Mouse (Mus musculus) adrenal gland (tissue): ENCODE measurements around the gene Klrg1.

Source experiments
- intact Hi-C: fragments of 180-260 bp; cut with DNase I; formaldehyde crosslinking; loops from one replicate; pipeline ENCODE4 v1.15.1; 2025

The Klrg1 gene

DNA sequence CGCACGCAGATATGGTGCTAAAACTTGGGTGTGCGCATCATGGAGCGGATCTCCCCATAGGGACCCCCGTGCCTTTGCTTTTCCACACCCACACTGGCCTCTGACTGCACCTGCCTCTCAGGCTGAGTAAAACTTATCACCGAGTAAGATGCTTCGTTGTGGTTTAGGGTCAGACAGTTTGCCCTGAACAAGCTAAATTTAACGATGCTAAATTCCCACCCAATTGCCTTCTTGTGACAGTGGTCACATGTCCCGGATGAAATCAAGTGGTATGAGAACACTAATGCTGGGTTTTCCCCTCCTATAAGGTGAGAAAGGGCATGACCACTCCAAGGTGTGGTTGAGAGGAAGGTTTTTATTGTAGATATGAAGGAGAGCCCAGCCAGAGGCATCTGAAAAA, 11.1 kb upstream of the Klrg1 start:
- intact Hi-C loops, result no loop called here

DNA sequence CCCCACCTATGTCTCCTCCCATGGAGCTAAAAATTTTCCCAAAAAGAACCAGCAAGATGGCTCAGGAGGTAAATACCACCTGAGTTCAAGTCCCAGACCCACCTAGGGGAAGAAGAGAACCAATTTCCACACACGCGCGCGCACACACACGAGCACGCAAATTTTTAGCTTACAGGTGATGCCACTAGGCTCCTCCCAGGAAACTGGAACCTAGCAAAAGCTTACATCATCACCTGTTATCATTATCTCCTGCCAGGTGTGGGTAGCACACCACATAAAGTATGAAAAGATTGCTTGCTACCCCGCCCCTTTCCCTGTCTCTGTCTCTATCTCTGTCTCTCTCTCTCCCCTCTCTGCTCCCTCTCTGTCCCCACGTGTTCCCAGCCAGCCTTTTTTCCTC, 10.4 kb upstream of the Klrg1 start:
- intact Hi-C loops, result no loop called here

DNA sequence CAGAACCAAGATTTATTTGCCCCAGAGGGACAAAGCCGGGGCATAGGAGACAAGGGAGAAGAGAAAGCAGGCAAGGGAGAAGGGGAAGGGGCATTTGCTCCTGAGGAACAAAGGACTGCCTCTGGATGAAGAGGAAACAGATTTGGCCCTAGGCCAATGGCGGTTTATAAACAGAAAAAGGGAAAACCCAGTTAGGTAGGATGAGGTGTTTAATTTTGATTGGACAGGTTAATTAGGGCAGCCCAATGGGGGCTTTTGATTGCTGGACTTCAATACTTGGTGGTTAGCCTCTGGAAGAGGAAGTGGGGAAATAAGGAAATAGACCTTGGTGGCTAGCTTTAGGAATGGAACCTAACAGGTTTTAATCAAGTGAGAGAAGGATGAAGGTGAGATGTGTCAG, 9.5 kb upstream of the Klrg1 start:
- intact Hi-C loops, result no loop called here

DNA sequence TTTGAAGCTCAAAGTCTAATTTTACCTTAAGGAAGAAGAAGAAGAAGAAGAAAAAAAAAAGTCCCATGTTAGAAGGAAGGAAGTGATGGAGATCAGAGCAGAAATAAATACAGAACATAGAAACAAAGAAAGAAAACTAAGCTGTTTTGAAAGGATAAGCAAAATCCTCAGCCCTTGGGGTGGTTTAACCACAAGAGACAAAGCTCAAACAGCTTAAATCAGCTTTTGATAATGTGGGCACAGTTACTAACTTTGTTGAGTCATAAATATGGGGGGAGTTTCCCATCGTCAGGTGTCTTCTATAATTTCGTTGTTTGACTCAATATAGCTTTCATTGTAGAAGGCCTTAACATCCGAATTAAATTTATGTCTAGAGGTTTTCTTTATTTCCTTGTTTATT, 9.1 kb upstream of the Klrg1 start:
- intact Hi-C loops, result no loop called here

DNA sequence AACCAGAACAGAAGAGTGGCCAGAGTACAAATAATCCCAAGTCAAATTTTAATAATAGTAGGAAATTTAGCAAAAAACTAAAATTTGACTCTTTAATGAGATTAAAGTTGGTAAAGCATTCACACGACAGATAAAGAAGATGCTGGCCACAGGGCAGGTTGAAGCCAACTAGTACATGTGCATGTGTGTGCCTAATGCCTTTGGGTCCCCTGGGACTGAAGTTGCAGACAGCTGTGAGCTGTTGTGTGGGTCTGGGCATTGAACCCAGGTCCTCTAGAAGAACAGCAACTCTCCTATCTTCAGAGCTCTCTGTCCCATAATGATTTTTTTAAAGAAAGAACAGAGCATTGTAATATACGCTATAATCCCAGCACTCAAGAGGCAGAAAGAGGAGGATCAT, 8.6 kb upstream of the Klrg1 start:
- intact Hi-C loops, result no loop called here

DNA sequence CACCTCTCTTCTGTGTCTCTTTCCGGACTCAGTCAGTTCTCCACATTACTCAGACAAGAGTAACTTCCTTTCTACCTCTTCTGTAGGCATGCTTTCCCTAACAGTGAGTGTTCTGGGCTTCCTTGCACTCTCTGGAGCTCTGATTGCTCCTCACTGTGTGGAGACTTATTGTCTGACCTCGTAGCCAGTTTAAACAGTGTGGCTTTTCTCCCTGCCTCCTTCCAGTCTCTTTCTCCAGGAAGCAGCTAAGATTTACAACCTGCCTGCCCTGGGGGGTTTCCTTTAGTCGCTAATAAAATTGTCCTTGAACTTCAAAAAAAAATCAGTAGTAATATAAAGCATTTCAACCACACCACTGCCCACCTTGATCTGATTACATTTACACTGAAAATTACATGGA, 7.6 kb upstream of the Klrg1 start:
- intact Hi-C loops, result no loop called here

DNA sequence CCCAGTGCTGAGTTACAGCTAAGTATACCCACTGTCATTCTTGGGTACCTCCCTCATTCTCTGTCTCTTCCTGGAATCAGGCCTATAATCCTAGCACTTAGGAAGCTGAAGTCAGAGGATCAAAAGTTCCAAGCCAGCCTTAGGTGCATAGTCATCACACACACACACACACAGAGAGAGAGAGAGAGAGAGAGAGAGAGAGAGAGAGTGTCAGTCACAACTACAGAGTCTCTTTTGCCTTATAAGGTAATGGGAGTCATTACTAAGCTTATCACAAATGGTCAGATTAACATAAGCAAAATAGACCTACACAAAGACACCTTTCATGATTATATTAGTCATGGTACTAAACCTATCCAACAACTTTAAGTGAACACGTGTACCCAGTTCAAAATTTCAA, 6.6 kb upstream of the Klrg1 start:
- intact Hi-C loops, result no loop called here

DNA sequence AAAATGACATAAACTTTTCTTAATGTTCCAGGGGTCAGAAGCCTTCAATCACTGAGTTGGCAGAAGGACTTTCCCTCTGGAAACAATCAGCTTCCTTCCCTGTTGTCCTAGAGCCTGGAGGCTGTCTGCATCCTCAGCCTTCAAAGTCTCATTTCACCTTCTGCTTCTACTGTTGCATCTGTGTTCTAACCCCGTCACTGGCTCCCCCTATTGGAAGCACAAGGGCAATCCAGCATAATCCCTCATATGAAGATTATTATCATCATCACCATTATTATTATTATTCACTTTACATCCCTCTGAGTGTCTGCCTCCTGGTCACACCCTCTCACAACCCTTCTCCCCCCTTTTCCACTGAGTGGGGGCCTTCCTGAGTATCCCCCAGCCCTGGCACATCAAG, 5.6 kb upstream of the Klrg1 start:
- intact Hi-C loops, result no loop called here

DNA sequence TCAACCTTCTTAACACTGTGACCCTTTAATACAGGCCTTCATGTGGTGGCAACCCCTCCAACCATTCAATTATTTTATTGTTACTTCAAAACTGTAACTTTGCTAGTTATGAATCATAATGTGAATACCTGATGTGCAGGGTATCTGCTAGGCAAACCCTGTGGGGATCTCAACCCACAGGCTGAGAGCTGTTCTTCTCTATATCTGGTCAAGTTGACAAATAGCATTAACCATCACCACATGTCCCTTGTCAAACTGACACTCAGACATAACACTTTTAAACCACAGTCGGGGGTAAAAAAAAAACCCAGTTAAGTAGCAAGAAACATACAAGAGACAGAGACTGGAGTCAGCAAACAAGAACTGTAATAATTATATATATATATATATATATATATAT, 2.1 kb upstream of the Klrg1 start:
- intact Hi-C loops, result no loop called here

DNA sequence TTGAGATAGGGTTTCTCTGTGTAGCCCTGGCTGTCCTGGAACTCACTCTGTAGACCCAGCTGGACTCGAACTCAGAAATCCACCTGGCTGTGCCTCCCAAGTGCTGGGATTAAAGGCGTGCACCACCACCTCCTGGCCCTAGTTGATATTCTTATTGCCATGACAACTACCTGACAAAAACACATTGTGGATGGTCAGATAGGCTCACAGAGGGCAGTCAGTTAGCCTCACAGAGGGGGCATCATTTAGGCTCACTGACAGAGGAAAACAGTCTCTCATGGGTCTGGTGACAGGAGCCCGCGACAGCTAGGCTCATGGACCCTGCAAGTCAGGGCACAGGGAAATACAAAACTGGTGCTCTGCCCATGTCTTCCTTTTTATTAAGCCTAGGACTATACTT, 1.6 kb upstream of the Klrg1 start:
- intact Hi-C loops, result no loop called here

DNA sequence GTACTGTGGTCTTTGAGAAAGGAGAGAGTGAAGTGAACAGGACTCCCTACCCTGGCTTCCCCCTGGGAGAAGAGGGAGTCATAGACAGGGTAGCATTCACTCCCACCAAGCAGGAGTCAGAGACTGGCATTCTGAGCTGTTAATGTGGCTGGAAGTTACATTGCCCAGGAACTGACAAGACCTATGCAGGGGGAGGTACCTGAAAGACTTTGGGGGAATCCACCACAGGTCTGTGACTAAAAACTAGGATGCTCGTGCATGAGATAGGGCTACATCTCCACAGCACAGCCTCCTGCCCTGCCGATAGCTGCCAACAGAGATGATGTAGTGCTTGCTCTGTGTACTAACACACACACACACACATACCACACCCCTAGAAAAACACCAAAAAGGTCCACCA, 747 bp upstream of the Klrg1 start:
- intact Hi-C loops, result no loop called here

DNA sequence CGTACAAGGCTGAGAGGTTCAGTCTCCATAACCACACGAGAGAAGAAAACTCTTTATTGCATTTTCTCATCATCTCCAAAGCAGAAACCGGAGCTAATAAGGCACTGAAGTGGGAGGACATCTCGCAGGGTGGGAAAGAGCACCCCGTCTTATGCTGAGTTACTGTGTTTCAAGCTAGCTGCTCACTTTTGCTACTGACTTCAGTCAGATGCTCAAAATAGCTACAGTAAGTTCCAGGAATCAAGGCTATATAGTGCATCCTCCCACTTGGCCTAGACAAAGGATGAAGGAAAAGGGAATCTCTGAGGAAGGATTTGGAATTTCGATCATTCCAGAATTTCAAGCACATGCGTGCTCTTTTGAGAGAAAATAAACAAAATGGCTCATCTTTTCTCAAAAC, 6.1 kb downstream of the Klrg1 start:
- intact Hi-C loops, result no loop called here

DNA sequence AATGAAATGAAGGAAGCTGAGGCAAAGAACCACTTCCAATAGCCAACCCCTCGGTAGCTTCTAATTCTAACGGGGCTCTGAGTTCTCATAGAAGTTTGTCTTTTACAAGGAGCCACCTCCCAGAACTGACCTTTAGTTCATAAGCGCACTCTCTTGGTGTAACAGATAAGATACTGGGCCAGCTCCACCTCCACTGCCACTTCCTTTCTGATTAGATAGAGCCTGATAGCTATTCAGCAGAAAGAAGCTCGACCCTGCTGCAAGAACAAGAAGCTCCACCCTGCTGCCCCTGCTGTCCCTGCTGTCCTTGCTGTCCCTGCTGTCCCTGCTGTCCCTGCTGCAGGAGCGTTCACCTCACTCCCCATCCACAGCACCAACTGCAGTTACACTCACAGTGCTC, 8.1 kb downstream of the Klrg1 start:
- intact Hi-C loops, result no loop called here

DNA sequence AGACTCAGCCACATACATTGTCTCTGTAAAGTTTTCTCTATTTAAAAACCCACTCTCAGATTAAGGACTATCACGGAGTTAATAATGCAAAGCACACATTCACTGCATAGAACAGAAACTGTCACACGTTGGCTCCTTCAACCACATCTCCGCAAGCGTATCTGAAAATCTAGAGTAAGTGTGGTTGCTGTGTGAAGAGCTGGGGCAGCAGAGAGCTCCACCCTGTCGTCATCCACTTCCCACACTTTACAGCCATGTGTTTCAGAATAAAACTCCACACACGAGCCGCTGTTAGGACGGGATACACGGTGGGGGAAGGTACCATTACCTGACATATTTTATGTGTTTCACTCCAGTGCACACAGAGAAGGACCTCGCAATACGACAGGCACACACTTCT, 12.5 kb downstream of the Klrg1 start:
- intact Hi-C loops, result no loop called here

DNA sequence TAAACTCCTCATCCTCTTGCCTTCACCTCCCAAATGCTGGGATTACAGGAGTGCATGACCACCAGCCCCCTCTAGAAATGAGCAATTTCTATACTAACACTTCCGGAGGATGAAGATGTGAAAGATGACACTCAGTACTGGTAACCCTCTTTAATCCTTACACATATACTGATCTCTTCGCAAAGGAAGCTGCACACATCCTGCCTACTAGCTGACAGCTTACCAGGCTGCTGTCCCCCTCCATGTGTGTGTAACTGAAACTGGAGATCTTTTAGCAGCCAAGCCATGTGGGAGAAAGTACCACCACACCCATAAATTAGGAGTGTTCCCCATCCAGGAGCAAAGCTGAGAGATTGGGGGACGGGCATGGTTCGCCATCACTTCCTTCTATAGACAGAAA, 13.5 kb downstream of the Klrg1 start:
- intact Hi-C loops, result no loop called here

DNA sequence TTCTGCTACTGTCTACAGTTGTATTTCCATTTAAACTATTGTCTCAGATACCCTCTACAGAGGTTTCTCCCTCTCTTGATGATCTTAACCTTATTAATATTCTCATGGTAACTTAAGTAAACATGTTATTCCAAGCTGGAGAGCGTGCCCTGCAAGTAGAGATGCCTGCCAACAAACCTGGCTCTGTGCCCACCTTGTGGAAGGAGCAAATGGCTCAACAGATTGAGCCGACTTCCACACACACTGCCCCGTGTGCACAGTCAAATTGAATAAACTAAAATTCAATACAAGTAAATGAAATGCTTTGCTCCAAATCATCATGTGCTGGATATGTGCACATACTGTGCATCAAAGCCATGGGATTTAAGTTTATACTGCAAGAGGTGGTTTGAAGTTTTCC, 14.1 kb downstream of the Klrg1 start:
- intact Hi-C loops, result no loop called here

DNA sequence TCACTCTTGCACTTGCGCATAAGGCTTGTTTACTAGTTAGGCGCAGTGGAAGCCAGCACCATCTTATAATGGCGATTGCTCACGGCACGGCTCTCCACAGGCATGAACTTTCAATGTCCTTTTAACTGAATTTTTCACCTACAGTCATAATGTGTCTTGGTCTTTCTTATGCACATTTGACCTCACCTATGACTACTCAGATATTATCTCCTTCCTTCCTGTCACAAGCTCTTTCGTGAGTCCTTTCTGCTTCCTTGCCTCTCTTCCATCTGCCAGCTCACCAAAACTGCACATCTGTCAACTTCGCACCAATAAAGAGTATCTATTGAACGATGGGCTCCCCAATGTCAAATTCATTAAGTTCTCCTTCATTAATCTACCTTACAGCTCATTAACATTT, 20.1 kb downstream of the Klrg1 start:
- intact Hi-C loops, result no loop called here

DNA sequence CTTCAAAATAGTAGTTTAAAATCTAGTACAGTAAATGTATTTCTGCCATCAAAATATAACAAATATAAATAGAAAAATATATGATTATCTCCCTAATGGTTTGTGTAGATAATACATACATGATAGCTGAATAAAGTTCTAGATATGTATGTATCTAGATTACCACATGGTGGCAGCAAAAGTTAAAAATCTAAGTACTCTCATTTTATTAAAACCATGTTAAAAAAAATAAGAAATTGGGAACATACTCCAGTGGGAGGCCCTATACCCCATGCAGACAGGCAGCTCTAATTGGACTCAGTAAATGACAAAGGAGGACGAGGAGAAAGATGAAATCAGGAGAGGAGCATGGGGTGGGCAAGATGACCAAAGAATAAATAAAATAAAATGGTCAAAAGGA, 30.5 kb downstream of the Klrg1 start:
- intact Hi-C loops, result no loop called here

DNA sequence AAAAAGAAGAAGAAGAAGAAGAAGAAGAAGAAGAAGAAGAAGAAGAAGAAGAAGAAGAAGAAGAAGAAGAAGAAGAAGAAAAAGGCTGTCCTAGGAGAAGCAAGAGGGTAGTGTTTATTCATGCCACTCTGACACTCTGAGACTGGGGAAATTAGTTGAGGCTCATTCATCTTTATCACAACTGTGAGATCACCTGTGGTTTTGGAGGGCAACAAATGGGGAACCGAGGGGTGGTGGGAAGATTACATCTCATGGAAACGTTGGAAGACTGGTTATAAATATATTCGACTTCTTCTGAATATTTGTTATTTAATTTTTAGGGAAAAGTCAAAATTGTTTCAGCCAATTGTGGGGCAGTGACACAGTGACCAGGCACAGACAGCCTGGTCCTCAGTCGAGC, 32.6 kb downstream of the Klrg1 start:
- intact Hi-C loops, result no loop called here
